Mouse (Mus musculus) hindbrain, embryonic 16.5 days (tissue): Measurements from ENCODE around the gene Ptprd. TPM values are rescaled to one million over a fixed set of nuclear protein-coding genes. Genes with fewer than 3 reads are reported as not detected.

Experiments used
- ATAC-seq: fragments of 200-750 bp; cut with Nextera tagmentation; 2 replicates; pipeline ENCODE4 v1.8.0; 2017; ENCODE audit warnings: moderate TSS enrichment, moderate library complexity
- H3K27ac ChIP-seq: fragments of 300-500 bp; sonication (generic); 2 replicates; pipeline ENCODE4 v1.5.1; 2014; ENCODE audit warnings: low read depth, mild to moderate bottlenecking, control low read depth, low read length, moderate library complexity
- H3K27me3 ChIP-seq: fragments of 300-500 bp; sonication (generic); replicated peaks from 2 replicates; pipeline ENCODE4 v1.6.1; 2014; ENCODE audit warnings: low read length; ENCODE audit not compliant: control insufficient read depth, insufficient read depth
- H3K36me3 ChIP-seq: fragments of 300-500 bp; sonication (generic); 2 replicates; pipeline ENCODE4 v1.6.1; 2014; ENCODE audit warnings: mild to moderate bottlenecking, low read length, moderate library complexity, mixed read lengths; ENCODE audit not compliant: control insufficient read depth, insufficient read depth
- H3K4me1 ChIP-seq: fragments of 300-500 bp; sonication (generic); 2 replicates; pipeline ENCODE4 v1.6.1; 2014; ENCODE audit warnings: low read depth, low read length; ENCODE audit not compliant: control insufficient read depth, insufficient read depth
- H3K4me2 ChIP-seq: fragments of 300-500 bp; sonication (generic); 2 replicates; pipeline ENCODE4 v1.6.1; 2014; ENCODE audit warnings: mild to moderate bottlenecking, low read length, control low read depth, moderate library complexity
- H3K4me3 ChIP-seq: fragments of 300-500 bp; sonication (generic); 2 replicates; pipeline ENCODE4 v1.5.1; 2014; ENCODE audit warnings: mild to moderate bottlenecking, low read length, control low read depth, moderate library complexity
- H3K9ac ChIP-seq: fragments of 300-500 bp; sonication (generic); 2 replicates; pipeline ENCODE4 v1.6.1; 2014; ENCODE audit warnings: low read depth, mild to moderate bottlenecking, control low read depth, low read length, moderate library complexity
- H3K9me3 ChIP-seq: fragments of 300-500 bp; sonication (generic); 2 replicates; pipeline ENCODE4 v1.6.1; 2014; ENCODE audit warnings: mild to moderate bottlenecking, low read length, moderate library complexity; ENCODE audit not compliant: control insufficient read depth
- WGBS: fragments of 180-500 bp; shearing (Covaris S2); extraction: QIAGEN DNeasy Blood & Tissue Kit; methylation state at CpG from one replicate; pipeline ENCODE4 v1.1.7; 2014; 5-methylcytosine and 5-hydroxymethylcytosine counted together
- polyA plus RNA-seq: library from polyadenylated mRNA; unstranded; fragments of >200 nt; fragmentation: Nextera tagmentation; extraction: Ambion mirVana; gene quantifications from 2 replicates; pipeline ENCODE4 v1.2.1, GENCODE M21; 2015

Gene Ptprd
- polyA plus RNA-seq, 1 experiment from 2014 or later, result 71.6 TPM

GRCm38 (mm10) chr4:76996172-76996571 lies 1215.6 kb downstream of the Ptprd start:
- H3K36me3 ChIP-seq, result no peaks in the 10 kb centered on the region
- H3K4me2 ChIP-seq, result no peak overlapping the region
- no peaks in the 10 kb centered on the region for H3K27me3 ChIP-seq
- 90% methylated on average over 4 of the region's 4 CpGs for WGBS
- no peaks in the 10 kb centered on the region for H3K4me1 ChIP-seq
- H3K9me3 ChIP-seq, result no peaks in the 10 kb centered on the region
- no peak overlapping the region for H3K27ac ChIP-seq
- ATAC-seq, result no peak
- H3K9ac ChIP-seq, result no peak overlapping the region
- no peak overlapping the region for H3K4me3 ChIP-seq

GRCm38 (mm10) chr4:76989961-76990360 lies 1221.8 kb downstream of the Ptprd start:
- WGBS, result 92% methylated on average over 1 of the region's 1 CpGs

GRCm38 (mm10) chr4:76977056-76977809 lies 1234.5 kb downstream of the Ptprd start:
- Histone ChIP-seq H3K27ac (no peak overlapping the region), H3K4me3 (no peak overlapping the region), H3K4me2 (no peak overlapping the region), H3K9ac (no peak overlapping the region), H3K36me3 (no peaks in the 10 kb centered on the region), H3K27me3 (no peaks in the 10 kb centered on the region), H3K9me3 (no peaks in the 10 kb centered on the region), H3K4me1 (no peaks in the 10 kb centered on the region)
- WGBS, result 86% methylated on average over 3 of the region's 3 CpGs
- no peak for ATAC-seq

More at GRCm38 (mm10) chr4:76989961-76990360, 1221.8 kb downstream of the Ptprd start:
- no peak for ATAC-seq
- Histone ChIP-seq H3K9ac (no peak overlapping the region), H3K9me3 (no peaks in the 10 kb centered on the region), H3K4me1 (no peaks in the 10 kb centered on the region), H3K27me3 (no peaks in the 10 kb centered on the region), H3K27ac (no peak overlapping the region), H3K4me3 (no peak overlapping the region), H3K36me3 (no peaks in the 10 kb centered on the region), H3K4me2 (no peak overlapping the region)

- H3K4me3 ChIP-seq, result no peak overlapping the region
- no peak overlapping the region for H3K27ac ChIP-seq
- H3K9ac ChIP-seq, result no peak overlapping the region
- no peaks in the 10 kb centered on the region for H3K27me3 ChIP-seq
- no peaks in the 10 kb centered on the region for H3K4me1 ChIP-seq
- WGBS, result 50% methylated on average over 3 of the region's 3 CpGs
- H3K9me3 ChIP-seq, result no peaks in the 10 kb centered on the region
- no peak for ATAC-seq
- H3K36me3 ChIP-seq, result no peaks in the 10 kb centered on the region
- H3K4me2 ChIP-seq, result no peak overlapping the region
Measured at GRCm38 (mm10) chr4:76948251-76948650, 1263.5 kb downstream of the Ptprd start.

GRCm38 (mm10) chr4:76941382-76942360 lies 1270.1 kb downstream of the Ptprd start:
- Histone ChIP-seq H3K9ac (no peak overlapping the region), H3K9me3 (no peaks in the 10 kb centered on the region), H3K27ac (no peak overlapping the region), H3K36me3 (no peaks in the 10 kb centered on the region), H3K4me1 (no peaks in the 10 kb centered on the region), H3K4me3 (no peak overlapping the region), H3K27me3 (no peaks in the 10 kb centered on the region), H3K4me2 (no peak overlapping the region)
- ATAC-seq, result no peak
- 89% methylated on average over 6 of the region's 6 CpGs for WGBS

GRCm38 (mm10) chr4:76931559-76931958 lies 1280.2 kb downstream of the Ptprd start:
- Histone ChIP-seq H3K4me2 (no peak overlapping the region), H3K9me3 (no peaks in the 10 kb centered on the region), H3K27me3 (no peaks in the 10 kb centered on the region), H3K36me3 (no peaks in the 10 kb centered on the region), H3K27ac (no peak overlapping the region), H3K4me3 (no peak overlapping the region), H3K4me1 (no peaks in the 10 kb centered on the region), H3K9ac (no peak overlapping the region)
- WGBS, result 50% methylated on average over 2 of the region's 2 CpGs
- no peak for ATAC-seq

GRCm38 (mm10) chr4:76913532-76914150 lies 1298.1 kb downstream of the Ptprd start:
- H3K4me2 ChIP-seq, result no peak overlapping the region
- 67% methylated on average over 5 of the region's 5 CpGs for WGBS
- H3K9ac ChIP-seq, result no peak overlapping the region
- H3K4me3 ChIP-seq, result no peak overlapping the region
- ATAC-seq, result no peak
- H3K4me1 ChIP-seq, result no peaks in the 10 kb centered on the region
- no peaks in the 10 kb centered on the region for H3K36me3 ChIP-seq
- no peak overlapping the region for H3K27ac ChIP-seq
- H3K27me3 ChIP-seq, result no peaks in the 10 kb centered on the region
- H3K9me3 ChIP-seq, result no peaks in the 10 kb centered on the region

GRCm38 (mm10) chr4:76901692-76902091 lies 1310.1 kb downstream of the Ptprd start:
- Histone ChIP-seq H3K27ac (no peak overlapping the region), H3K9me3 (no peaks in the 10 kb centered on the region), H3K27me3 (no peaks in the 10 kb centered on the region), H3K4me1 (no peaks in the 10 kb centered on the region), H3K4me3 (no peak overlapping the region), H3K4me2 (no peak overlapping the region), H3K36me3 (no peaks in the 10 kb centered on the region), H3K9ac (no peak overlapping the region)
- WGBS, result 18% methylated on average over 1 of the region's 1 CpGs
- ATAC-seq, result no peak

- Histone ChIP-seq H3K36me3 (no peaks in the 10 kb centered on the region), H3K27ac (no peak overlapping the region), H3K4me3 (no peak overlapping the region), H3K27me3 (no peaks in the 10 kb centered on the region), H3K4me1 (no peaks in the 10 kb centered on the region), H3K9me3 (no peaks in the 10 kb centered on the region), H3K9ac (no peak overlapping the region), H3K4me2 (no peak overlapping the region)
- 95% methylated on average over 1 of the region's 1 CpGs for WGBS
- ATAC-seq, result no peak
Measured at GRCm38 (mm10) chr4:76889669-76890068, 1322.1 kb downstream of the Ptprd start.
